8 mouse cellular contexts compared by ENCODE assay signal in genomic region chr19:7234537-7235221, GRCm38 (mm10). TPM values are rescaled to one million over a fixed set of nuclear protein-coding genes. Genes with fewer than 3 reads are reported as not detected.
A peak's percentile ranks its signal among the peaks of the same experiment; 100 is the strongest.
DNase-seq lines count a peak whose midpoint lies in the region; ATAC-seq lines count a peak whose summit lies in the region.

No protein-coding gene starts in this region.

- DNase-seq in MN1 (ENCODE audit: low spot score): peak; percentile 77
- peak; percentile 86 for DNase-seq in cerebellum, adult 9-10 months
- DNase-seq in layer of hippocampus, postnatal 25 days (ENCODE audit: extremely low spot score in 1 of 2, low spot score in 1 of 2): peak; percentile 57 to 77
- DNase-seq in lung, postnatal 25 days (ENCODE audit: low spot score): peak; percentile 86
- DNase-seq in retina, postnatal 1 day: peak; percentile 88
- DNase-seq in thymus, postnatal 36 days: peak; percentile 75 to 79

- peaks cover 22% of the 10 kb centered on the region for H3K4me1 ChIP-seq in hindbrain, embryonic 13.5 days (replicated peaks)

- peak; percentile 87 for ATAC-seq in frontal cortex, adult (ENCODE audit: low TSS enrichment)
- ATAC-seq in hindbrain, embryonic 13.5 days (ENCODE audit: low FRiP score): peak; percentile 85

- peaks cover 47% of the 10 kb centered on the region for H3K36me3 ChIP-seq in hindbrain, embryonic 13.5 days

- no peaks in the 10 kb centered on the region for H3K9me3 ChIP-seq in hindbrain, embryonic 13.5 days

- no peak overlapping the region for H3K27ac ChIP-seq in hindbrain, embryonic 13.5 days

- H3K4me2 ChIP-seq in hindbrain, embryonic 13.5 days: no peak overlapping the region

- WGBS in hindbrain, embryonic 13.5 days: 59% methylated on average over 8 of the region's 8 CpGs

- no peak overlapping the region for H3K9ac ChIP-seq in hindbrain, embryonic 13.5 days

- no peak overlapping the region for H3K4me3 ChIP-seq in hindbrain, embryonic 13.5 days

- no peaks in the 10 kb centered on the region for H3K27me3 ChIP-seq in hindbrain, embryonic 13.5 days

RNA-seq across cellular contexts. Expression of gene Naa40, which starts 6.3 kb away (rescaled TPM):
- polyA plus RNA-seq in hindbrain, embryonic 13.5 days (2015; fragmentation: Nextera tagmentation; extraction: Ambion mirVana): 65.3 and 66.6 TPM in 2 replicates
- total RNA-seq in layer of hippocampus, postnatal 25 days (2021): 10 to 100 TPM; 24.6 to 34.6 TPM

RNA-seq across cellular contexts. Expression of gene Cox8a, which starts 17.3 kb away (rescaled TPM):
- polyA plus RNA-seq in hindbrain, embryonic 13.5 days (2015; fragmentation: Nextera tagmentation; extraction: Ambion mirVana): 881 and 924 TPM in 2 replicates
- total RNA-seq in layer of hippocampus, postnatal 25 days (2021): 1,000 to 10,000 TPM; 1,060 to 1,153 TPM

RNA-seq across cellular contexts. Expression of gene Otub1, which starts 28.6 kb away (rescaled TPM):
- polyA plus RNA-seq in hindbrain, embryonic 13.5 days (2015; fragmentation: Nextera tagmentation; extraction: Ambion mirVana): 233 and 250 TPM in 2 replicates
- total RNA-seq in layer of hippocampus, postnatal 25 days (2021): 100 to 1,000 TPM; 291 to 300 TPM

RNA-seq across cellular contexts. Expression of gene Rcor2, which starts 32.4 kb away (rescaled TPM):
- polyA plus RNA-seq in hindbrain, embryonic 13.5 days (2015; fragmentation: Nextera tagmentation; extraction: Ambion mirVana): 30.2 and 32.0 TPM in 2 replicates
- 10 to 100 TPM; 17.4 to 20.0 TPM for total RNA-seq in layer of hippocampus, postnatal 25 days (2021)
